Mouse (Mus musculus) embryonic facial prominence, embryonic 13.5 days (tissue): ENCODE measurements around the gene Zc2hc1b. TPM values are rescaled to one million over a fixed set of nuclear protein-coding genes. Genes with fewer than 3 reads are reported as not detected.

Experiments used
- ATAC-seq: fragments of 200-750 bp; cut with Nextera tagmentation; 2 replicates; pipeline ENCODE4 v1.8.0; 2017; ENCODE audit warnings: low read depth; ENCODE audit not compliant: insufficient number of reproducible peaks, insufficient read depth, low FRiP score, low TSS enrichment
- H3K27ac ChIP-seq: fragments of 300-500 bp; sonication (generic); 2 replicates; pipeline ENCODE4 v1.5.1; 2015; ENCODE audit warnings: moderate library complexity, mild to moderate bottlenecking, inconsistent platforms
- H3K27me3 ChIP-seq: fragments of 300-500 bp; sonication (generic); 2 replicates; pipeline ENCODE4 v1.6.1; 2015; ENCODE audit warnings: mild to moderate bottlenecking, inconsistent platforms
- H3K36me3 ChIP-seq: fragments of 300-500 bp; sonication (generic); 2 replicates; pipeline ENCODE4 v1.6.1; 2015; ENCODE audit warnings: mild to moderate bottlenecking, inconsistent platforms
- H3K4me1 ChIP-seq: fragments of 300-500 bp; sonication (generic); 2 replicates; pipeline ENCODE4 v1.6.1; 2015; ENCODE audit warnings: inconsistent platforms
- H3K4me2 ChIP-seq: fragments of 300-500 bp; sonication (generic); 2 replicates; pipeline ENCODE4 v1.6.1; 2015; ENCODE audit warnings: moderate library complexity, mild to moderate bottlenecking, inconsistent platforms
- H3K4me3 ChIP-seq: fragments of 300-500 bp; sonication (generic); 2 replicates; pipeline ENCODE4 v1.5.1; 2015; ENCODE audit warnings: mild to moderate bottlenecking, inconsistent platforms
- H3K9ac ChIP-seq: fragments of 300-500 bp; sonication (generic); 2 replicates; pipeline ENCODE4 v1.6.1; 2015; ENCODE audit warnings: mild to moderate bottlenecking, inconsistent platforms
- H3K9me3 ChIP-seq: fragments of 300-500 bp; sonication (generic); 2 replicates; pipeline ENCODE4 v1.6.1; 2016; ENCODE audit warnings: inconsistent platforms
- whole genome bisulfite sequencing: fragments of 180-500 bp; shearing (Covaris S2); methylation state at CpG from one replicate; pipeline ENCODE4 v1.1.7; 2015; ENCODE audit warnings: mixed read lengths; 5-methylcytosine and 5-hydroxymethylcytosine counted together
- polyA plus RNA-seq: library from polyadenylated mRNA; unstranded; fragments of >200 nt; fragmentation: Nextera tagmentation; extraction: Ambion mirVana; gene quantifications from 2 replicates; pipeline ENCODE4 v1.2.1, GENCODE M21; 2015

The Zc2hc1b gene
- not detected in 2 replicates for polyA plus RNA-seq

DNA sequence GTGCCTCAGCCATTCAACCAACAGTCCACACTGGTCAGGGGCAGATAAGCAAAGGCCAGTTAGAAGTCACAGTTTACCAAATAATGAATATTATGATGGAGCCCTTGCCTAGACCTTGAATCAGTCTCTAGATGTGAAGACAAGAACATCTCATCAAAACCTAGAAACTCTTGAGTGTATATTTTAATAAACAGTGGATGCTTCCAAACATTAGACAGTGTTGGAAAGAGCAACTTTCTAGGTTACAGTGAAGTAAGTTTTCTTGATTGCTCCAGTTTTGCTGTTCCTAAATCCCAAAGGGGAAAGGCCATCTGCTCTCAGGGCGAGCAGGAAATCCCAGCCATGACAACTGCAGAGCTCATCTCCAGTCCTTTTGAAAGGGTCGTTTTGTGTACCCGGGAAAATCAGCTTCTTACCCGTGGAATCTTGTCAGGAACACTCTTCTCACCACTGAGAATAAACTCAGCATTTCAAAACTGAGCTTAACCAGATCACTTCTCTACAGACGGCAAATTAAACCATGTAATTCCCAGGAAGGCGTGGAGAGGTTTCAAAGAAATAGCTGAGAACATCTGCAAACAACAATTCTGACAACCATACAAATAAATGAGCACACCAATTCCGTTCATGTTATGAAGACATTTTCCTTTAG, at the start of gene Zc2hc1b:
TSS of gene Zc2hc1b (minus strand) at position 51 of the 652 bp plus-strand sequence.
- ATAC-seq, result no peak
- Histone ChIP-seq H3K4me2 (no peak within 1 kb of the TSS), H3K9ac (no peak within 1 kb of the TSS), H3K9me3 (no peaks in the 10 kb centered on the region), H3K4me3 (no peak within 1 kb of the TSS), H3K4me1 (peaks cover 2% of the 10 kb centered on the region; the same call in 1 of the 2 replicates), H3K36me3 (peaks cover 63% of the 10 kb centered on the region), H3K27me3 (no peaks in the 10 kb centered on the region), H3K27ac (0 out of 2 replicates have a peak within 1 kb of the TSS, but pooled peaks have one; percentile 11)
- 41% methylated on average over 7 of the region's 7 CpGs for WGBS

GRCm38 (mm10) chr10:13225377-13226063, 47.7 kb upstream of the Zc2hc1b start:
- peak overlapping the region; percentile 75 for H3K27ac ChIP-seq
- no peak for ATAC-seq
- peaks cover 9% of the 10 kb centered on the region; the same call in 1 of the 2 replicates for H3K4me1 ChIP-seq
- no peak overlapping the region for H3K9ac ChIP-seq
- no peak overlapping the region for H3K4me3 ChIP-seq
- peaks cover 20% of the 10 kb centered on the region for H3K36me3 ChIP-seq
- 69% methylated on average over 7 of the region's 7 CpGs for WGBS
- no peak overlapping the region for H3K4me2 ChIP-seq
- no peaks in the 10 kb centered on the region for H3K9me3 ChIP-seq
- no peaks in the 10 kb centered on the region for H3K27me3 ChIP-seq

- WGBS, result 91% methylated on average over 3 of the region's 3 CpGs
- H3K9me3 ChIP-seq, result no peaks in the 10 kb centered on the region
- H3K4me2 ChIP-seq, result no peak overlapping the region
- no peak overlapping the region for H3K27ac ChIP-seq
- H3K36me3 ChIP-seq, result 0 out of 2 replicates have a peak, but pooled peaks cover 10% of the 10 kb centered on the region
- peaks cover 11% of the 10 kb centered on the region; the same call in 1 of the 2 replicates for H3K4me1 ChIP-seq
- H3K27me3 ChIP-seq, result no peaks in the 10 kb centered on the region
- H3K4me3 ChIP-seq, result no peak overlapping the region
- no peak for ATAC-seq
- H3K9ac ChIP-seq, result no peak overlapping the region
Measured at GRCm38 (mm10) chr10:13222135-13222534, 44.3 kb upstream of the Zc2hc1b start.

- no peaks in the 10 kb centered on the region for H3K27me3 ChIP-seq
- no peak overlapping the region for H3K4me3 ChIP-seq
- WGBS, result 56% methylated on average over 1 of the region's 1 CpGs
- H3K4me1 ChIP-seq, result 0 out of 2 replicates have a peak, but pooled peaks cover 3% of the 10 kb centered on the region
- H3K36me3 ChIP-seq, result 0 out of 2 replicates have a peak, but pooled peaks cover 10% of the 10 kb centered on the region
- H3K27ac ChIP-seq, result no peak overlapping the region
- ATAC-seq, result no peak
- no peak overlapping the region for H3K9ac ChIP-seq
- no peaks in the 10 kb centered on the region for H3K9me3 ChIP-seq
- H3K4me2 ChIP-seq, result no peak overlapping the region
Measured at GRCm38 (mm10) chr10:13220061-13220460, 42.2 kb upstream of the Zc2hc1b start.

DNA sequence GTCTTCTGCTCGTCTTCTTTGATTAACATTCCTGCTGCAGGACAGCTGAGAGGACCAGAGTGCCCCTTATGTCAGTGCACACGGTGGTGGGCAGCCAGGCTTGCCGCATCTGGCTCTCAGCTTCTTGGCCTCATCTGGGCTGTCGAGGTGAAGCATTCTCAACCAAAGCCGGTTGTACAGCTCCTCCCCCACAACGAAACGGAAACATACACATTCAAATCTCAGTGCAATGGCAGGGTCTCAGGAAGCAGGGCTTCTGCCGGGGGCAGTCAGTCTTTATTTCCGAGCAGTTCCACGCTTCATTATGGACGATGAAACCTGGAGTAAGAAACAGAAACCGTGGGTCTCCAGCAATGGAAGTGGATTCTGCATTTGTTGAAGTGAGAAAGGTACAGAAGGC, 36.1 kb upstream of the Zc2hc1b start:
- no peak overlapping the region for H3K4me3 ChIP-seq
- H3K27ac ChIP-seq, result peak overlapping the region; percentile 34
- no peaks in the 10 kb centered on the region for H3K9me3 ChIP-seq
- H3K9ac ChIP-seq, result no peak overlapping the region
- no peak for ATAC-seq
- H3K4me2 ChIP-seq, result no peak overlapping the region
- H3K27me3 ChIP-seq, result no peaks in the 10 kb centered on the region
- H3K4me1 ChIP-seq, result peaks cover 31% of the 10 kb centered on the region
- WGBS, result 74% methylated on average over 12 of the region's 12 CpGs
- peaks cover 8% of the 10 kb centered on the region for H3K36me3 ChIP-seq

GRCm38 (mm10) chr10:13212829-13213228, 35.0 kb upstream of the Zc2hc1b start:
- Histone ChIP-seq H3K27me3 (no peaks in the 10 kb centered on the region), H3K4me3 (no peak overlapping the region), H3K9ac (no peak overlapping the region), H3K9me3 (no peaks in the 10 kb centered on the region), H3K4me1 (peaks cover 33% of the 10 kb centered on the region), H3K4me2 (no peak overlapping the region), H3K36me3 (peaks cover 8% of the 10 kb centered on the region), H3K27ac (peak overlapping the region; percentile 9)
- no peak for ATAC-seq
- 58% methylated on average over 6 of the region's 6 CpGs for WGBS

GRCm38 (mm10) chr10:13212326-13212725, 34.5 kb upstream of the Zc2hc1b start:
- Histone ChIP-seq H3K9me3 (no peaks in the 10 kb centered on the region), H3K4me1 (peaks cover 31% of the 10 kb centered on the region), H3K4me2 (no peak overlapping the region), H3K27ac (0 out of 2 replicates have a peak overlapping the region, but pooled peaks have one; percentile 0), H3K4me3 (no peak overlapping the region), H3K9ac (no peak overlapping the region), H3K27me3 (no peaks in the 10 kb centered on the region), H3K36me3 (peaks cover 8% of the 10 kb centered on the region)
- no peak for ATAC-seq
- 69% methylated on average over 9 of the region's 9 CpGs for WGBS

GRCm38 (mm10) chr10:13209930-13210637, 32.3 kb upstream of the Zc2hc1b start:
- ATAC-seq, result no peak
- 60% methylated on average over 8 of the region's 8 CpGs for WGBS
- H3K27ac ChIP-seq, result no peak overlapping the region; the same call in 1 of the 2 replicates

GRCm38 (mm10) chr10:13209506-13209905, 31.7 kb upstream of the Zc2hc1b start:
- WGBS, result 63% methylated on average over 3 of the region's 3 CpGs
- peak overlapping the region; percentile 51; the same call in 1 of the 2 replicates for H3K27ac ChIP-seq
- no peaks in the 10 kb centered on the region for H3K9me3 ChIP-seq

More at GRCm38 (mm10) chr10:13209930-13210637, 32.3 kb upstream of the Zc2hc1b start:
- Histone ChIP-seq H3K9ac (no peak overlapping the region), H3K4me1 (peaks cover 30% of the 10 kb centered on the region), H3K27me3 (no peaks in the 10 kb centered on the region), H3K9me3 (no peaks in the 10 kb centered on the region), H3K36me3 (peaks cover 8% of the 10 kb centered on the region), H3K4me3 (no peak overlapping the region), H3K4me2 (no peak overlapping the region)

DNA sequence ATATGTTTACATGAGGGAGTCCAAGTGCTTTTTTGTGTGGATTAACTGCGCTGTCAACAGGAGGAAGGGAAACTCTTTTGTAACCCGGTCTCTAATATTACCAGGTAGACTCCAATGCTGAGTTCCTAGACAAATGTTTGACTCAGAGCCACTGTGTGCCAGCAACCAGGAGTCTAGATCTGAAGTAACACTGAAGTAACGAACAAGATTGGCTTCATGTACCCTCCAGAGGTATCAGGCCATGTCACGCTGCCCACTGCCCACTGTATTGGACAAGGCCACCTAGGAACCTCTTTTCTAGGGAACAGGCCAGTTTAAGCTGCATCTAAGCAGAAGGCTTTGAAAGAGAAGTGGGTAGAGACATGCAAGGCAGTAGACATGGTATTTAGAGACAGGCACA, 31.2 kb upstream of the Zc2hc1b start:
- WGBS, result 82% methylated on average over 4 of the region's 4 CpGs
- H3K27ac ChIP-seq, result peak overlapping the region; percentile 51; the same call in 1 of the 2 replicates
- ATAC-seq, result no peak

More at GRCm38 (mm10) chr10:13209506-13209905, 31.7 kb upstream of the Zc2hc1b start:
- no peak for ATAC-seq
- Histone ChIP-seq H3K9ac (no peak overlapping the region), H3K27me3 (no peaks in the 10 kb centered on the region), H3K36me3 (peaks cover 8% of the 10 kb centered on the region), H3K4me2 (no peak overlapping the region), H3K4me3 (no peak overlapping the region), H3K4me1 (peaks cover 30% of the 10 kb centered on the region)

DNA sequence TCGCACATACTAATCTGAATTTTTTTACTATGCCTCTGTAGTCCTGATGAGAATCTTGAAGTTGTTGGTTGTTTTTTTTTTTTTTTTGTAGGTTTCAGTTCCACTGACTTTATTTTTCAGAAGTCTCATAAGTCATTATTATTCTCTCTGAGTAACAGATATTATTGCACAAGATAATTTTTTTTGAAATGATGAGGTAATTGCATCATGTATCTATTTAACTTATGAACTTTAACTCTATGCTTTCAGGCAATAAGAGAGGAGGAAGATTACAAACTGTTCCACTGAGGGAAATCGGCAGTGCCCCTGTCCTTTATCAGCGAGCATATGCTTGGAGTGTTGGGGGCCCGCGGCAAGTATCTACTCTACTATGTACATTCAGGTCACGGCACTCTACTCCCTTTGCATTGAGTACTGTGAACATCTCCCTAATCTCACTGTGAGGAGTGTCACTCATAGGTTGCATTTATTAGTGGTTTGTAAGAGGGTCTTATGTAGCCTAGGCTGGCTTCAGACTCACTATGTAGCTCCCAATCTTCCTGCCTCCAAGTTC, 24.0 kb upstream of the Zc2hc1b start:
- WGBS, result 94% methylated on average over 6 of the region's 6 CpGs
- no peak for ATAC-seq
- Histone ChIP-seq H3K4me2 (no peak overlapping the region), H3K4me3 (no peak overlapping the region), H3K4me1 (no peaks in the 10 kb centered on the region), H3K9ac (no peak overlapping the region), H3K9me3 (no peaks in the 10 kb centered on the region), H3K27ac (no peak overlapping the region), H3K27me3 (no peaks in the 10 kb centered on the region), H3K36me3 (no peaks in the 10 kb centered on the region)

More for the DNA sequence above, 31.2 kb upstream of the Zc2hc1b start:
- no peak overlapping the region for H3K4me2 ChIP-seq
- no peak overlapping the region for H3K9ac ChIP-seq
- peaks cover 4% of the 10 kb centered on the region; the same call in 1 of the 2 replicates for H3K36me3 ChIP-seq
- H3K9me3 ChIP-seq, result no peaks in the 10 kb centered on the region
- H3K4me3 ChIP-seq, result no peak overlapping the region
- H3K27me3 ChIP-seq, result no peaks in the 10 kb centered on the region
- peaks cover 27% of the 10 kb centered on the region for H3K4me1 ChIP-seq
